Mouse (Mus musculus): ENCODE measurements around the gene Orc3.

GRCm38 (mm10) chr4:34523586-34523985, 91.2 kb downstream of the Orc3 start:
- TF ChIP-seq CTCF (IDR thresholded peaks at IDR 0.05; ENCODE audit: low read depth) = no peak
- TF ChIP-seq EP300 (optimal IDR thresholded peaks at IDR 0.05) = no peak

Measured in stomach, postnatal 0 days (tissue).